Mouse (Mus musculus) left cerebral cortex, adult 8-10 months (tissue): Measurements from ENCODE around the gene Rab11fip5. TPM values are rescaled to one million over a fixed set of nuclear protein-coding genes. Genes with fewer than 3 reads are reported as not detected.

Experiments used
- DNase-seq, 2 experiments: peaks; one replicate each; pipeline ENCODE4 v3.0.0; 2022; ENCODE audit warnings: low spot score in 2 of 2
- total RNA-seq, 4 experiments: library from RNA; stranded (reverse); gene quantifications; 2 replicates each; pipeline ENCODE4 v1.2.4; 2022

Gene Rab11fip5
- total RNA-seq, 4 experiments from 2014 or later = 76.8 to 87.2 (median 83.1) TPM

- no peak for DNase-seq
Measured at GRCm38 (mm10) chr6:85373066-85373860, 1.2 kb downstream of the Rab11fip5 start.

GRCm38 (mm10) chr6:85372496-85372895, 1.9 kb downstream of the Rab11fip5 start:
- DNase-seq = no peak

DNA sequence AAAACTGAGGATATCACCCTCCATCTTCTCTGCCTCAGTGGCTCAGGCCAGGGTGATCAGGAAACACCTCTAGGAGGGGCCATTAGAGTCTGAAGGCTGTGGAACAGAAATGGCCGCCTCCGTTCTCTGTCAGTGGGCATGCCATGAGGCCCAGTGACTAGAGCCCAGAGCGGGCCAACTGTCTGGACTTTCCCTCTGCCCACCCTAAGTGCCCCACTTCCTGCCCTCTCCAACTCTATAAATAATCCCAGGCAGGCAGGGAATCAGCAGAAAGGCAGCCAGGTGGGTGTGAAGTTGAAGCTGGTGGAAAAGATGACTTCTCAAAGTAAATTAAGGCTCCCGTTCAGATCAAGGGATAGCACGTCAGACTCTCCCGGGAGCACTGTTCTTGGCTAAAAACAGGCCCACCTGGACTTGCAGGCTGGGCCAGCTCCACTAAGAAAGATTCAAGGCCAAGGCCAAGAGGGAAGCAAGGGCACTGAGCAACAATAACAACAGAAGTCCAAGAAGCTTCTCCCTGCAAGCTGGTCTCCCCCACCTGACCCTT, 2.5 kb downstream of the Rab11fip5 start:
- no peak for DNase-seq

GRCm38 (mm10) chr6:85370666-85371430, 3.6 kb downstream of the Rab11fip5 start:
- no peak for DNase-seq

DNA sequence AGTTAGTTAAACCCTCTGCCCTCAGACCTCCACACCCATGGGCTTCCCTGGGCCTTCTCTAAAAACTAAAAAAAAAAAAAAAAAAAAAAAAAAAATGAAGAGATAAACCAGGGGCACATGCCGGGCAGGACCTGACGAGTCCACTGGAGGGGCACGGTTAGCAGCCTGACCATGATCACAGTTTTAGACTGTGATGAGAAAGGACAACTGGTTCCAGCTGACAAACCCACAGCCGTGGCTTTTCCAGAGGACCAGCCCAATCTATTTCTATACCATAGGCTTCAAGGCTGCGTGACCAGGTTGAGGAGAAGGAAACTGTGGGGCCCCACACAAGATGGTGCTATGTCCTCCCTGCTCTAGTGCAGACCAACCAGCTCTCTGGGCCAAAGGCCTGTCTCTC, 4.4 kb downstream of the Rab11fip5 start:
- DNase-seq = no peak

DNA sequence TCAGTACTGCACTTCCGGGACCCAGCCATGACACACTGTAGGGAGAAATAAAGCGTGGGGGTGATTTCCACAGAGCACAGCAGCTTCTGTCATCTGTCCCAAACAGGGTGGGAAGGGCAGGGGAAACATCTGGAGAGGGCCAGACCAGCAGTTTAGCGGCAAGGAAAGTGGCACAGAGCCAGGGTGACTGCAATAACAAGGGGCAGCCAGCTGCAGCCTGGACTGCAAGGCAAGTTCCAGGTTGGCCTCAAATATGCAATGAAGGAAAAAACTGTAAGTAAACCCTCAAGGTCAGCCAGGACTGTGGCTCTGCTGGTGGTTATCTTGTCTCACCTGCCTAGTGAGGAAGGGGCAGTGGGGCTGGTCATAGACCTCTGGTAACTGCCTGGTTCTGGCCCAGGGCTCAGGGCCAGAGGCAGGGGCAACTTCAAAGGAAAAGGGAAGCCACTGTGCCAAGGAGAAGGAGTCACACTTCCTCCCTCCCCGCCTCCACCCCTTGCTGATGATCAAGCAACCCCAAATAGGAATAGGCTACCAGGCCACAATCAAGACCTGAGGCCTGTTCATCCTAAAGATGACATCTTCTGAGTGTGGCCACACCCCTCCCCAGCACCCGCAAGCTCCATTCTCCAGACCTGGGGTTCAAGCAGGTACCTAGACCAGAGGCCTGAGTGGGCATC, 5.1 kb downstream of the Rab11fip5 start:
- no peak for DNase-seq

GRCm38 (mm10) chr6:85368722-85369121, 5.7 kb downstream of the Rab11fip5 start:
- DNase-seq = no peak

GRCm38 (mm10) chr6:85368166-85368565, 6.3 kb downstream of the Rab11fip5 start:
- DNase-seq = no peak

DNA sequence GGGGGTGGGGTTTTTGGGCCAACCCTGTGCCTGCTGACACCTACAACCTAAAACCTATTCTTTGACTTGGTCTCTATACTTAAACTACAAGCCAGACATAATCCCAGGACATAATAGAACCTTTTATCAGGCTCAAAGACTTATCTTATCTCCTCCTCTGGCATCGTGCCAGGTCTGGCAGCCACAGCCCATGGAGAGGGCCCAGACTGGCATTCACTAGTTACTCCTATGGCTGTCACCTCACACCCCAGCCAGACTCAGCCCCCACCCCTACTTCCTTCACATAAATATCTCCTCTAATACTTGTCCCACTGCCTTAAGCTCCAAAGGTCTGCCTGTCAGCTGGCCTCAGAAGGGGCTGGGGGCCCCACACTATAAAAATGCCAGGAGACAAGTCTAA, 8.0 kb downstream of the Rab11fip5 start:
- DNase-seq = no peak

DNA sequence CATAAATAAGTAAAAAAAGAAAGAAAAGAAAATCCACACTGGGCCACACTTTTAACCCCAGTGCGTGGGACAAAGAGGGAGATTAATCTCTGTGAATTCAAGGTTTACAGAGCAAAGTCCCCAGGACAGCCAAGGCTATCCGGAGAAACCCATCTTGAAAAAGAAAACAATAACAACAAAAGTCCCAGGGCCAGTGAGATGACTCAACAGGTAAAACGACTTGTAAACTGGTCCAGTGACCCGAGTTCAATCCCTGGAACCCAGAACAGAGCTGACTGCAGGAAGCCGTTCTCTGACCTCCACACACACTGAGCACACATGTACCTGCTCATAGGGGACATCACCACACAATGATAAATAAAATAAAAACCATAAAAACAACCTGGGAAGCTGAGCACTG, 10.0 kb downstream of the Rab11fip5 start:
- DNase-seq = no peak

GRCm38 (mm10) chr6:85363906-85364260, 10.6 kb downstream of the Rab11fip5 start:
- no peak for DNase-seq

GRCm38 (mm10) chr6:85363231-85363905, 11.1 kb downstream of the Rab11fip5 start:
- no peak for DNase-seq

GRCm38 (mm10) chr6:85362610-85363009, 11.8 kb downstream of the Rab11fip5 start:
- DNase-seq = no peak

GRCm38 (mm10) chr6:85360311-85360710, 14.1 kb downstream of the Rab11fip5 start:
- no peak for DNase-seq

- no peak for DNase-seq
Measured at GRCm38 (mm10) chr6:85358877-85359276, 15.6 kb downstream of the Rab11fip5 start.

DNA sequence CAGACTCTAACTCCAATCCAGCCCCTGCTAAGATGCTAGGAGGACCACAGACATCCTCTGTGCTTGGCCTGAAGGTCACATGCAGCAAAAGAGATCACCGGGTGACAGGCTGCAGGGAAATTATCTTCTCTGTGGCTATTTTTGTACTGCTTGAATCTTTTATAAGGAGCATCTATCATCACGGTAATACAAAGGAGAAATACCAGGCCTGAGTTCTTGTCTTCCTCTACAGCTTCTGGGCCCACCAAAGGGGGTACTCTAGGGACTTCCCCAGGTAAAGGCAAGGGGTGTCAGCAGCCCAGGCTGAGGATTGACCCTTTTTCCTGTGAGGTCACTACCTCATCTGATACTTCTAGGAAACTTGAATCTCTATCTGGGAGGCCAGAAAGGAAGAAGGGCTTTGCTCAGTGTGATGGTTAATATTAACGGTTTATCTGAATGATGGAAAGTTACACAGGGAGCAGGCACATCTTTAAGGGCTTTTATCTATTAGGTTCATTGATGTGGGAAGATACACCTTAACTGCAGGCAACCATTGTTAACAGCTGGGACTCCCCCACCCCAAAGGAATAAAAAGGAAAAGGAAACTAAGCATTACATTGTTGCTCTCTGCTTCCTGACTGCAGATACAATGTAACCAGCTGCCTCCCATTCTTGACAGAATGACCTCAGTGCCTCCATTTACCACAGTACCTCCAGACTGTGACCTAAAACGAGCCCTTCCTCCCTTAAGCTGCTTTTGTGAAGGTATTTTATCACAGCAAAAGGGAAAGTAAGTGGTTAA, 17.6 kb downstream of the Rab11fip5 start:
- no peak for DNase-seq

DNA sequence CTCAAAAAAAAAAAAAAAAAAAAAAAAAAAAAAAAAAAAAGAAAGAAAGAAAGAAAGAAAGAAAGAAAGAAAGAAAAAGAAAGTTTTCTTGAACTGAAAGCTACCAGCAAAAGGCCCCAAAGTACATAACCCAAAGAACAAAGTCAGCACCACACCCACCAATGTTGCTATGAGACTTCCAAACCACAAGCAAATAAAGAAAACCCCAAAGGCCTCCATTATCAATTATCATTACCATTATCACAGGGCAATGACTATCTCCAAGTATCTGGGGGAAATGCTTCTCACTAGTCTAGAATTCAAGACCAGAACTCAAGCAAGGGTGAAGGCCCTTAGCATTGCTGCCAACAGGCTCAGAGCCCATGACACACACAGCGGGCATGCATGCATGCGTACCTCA, 18.7 kb downstream of the Rab11fip5 start:
- DNase-seq = no peak

DNA sequence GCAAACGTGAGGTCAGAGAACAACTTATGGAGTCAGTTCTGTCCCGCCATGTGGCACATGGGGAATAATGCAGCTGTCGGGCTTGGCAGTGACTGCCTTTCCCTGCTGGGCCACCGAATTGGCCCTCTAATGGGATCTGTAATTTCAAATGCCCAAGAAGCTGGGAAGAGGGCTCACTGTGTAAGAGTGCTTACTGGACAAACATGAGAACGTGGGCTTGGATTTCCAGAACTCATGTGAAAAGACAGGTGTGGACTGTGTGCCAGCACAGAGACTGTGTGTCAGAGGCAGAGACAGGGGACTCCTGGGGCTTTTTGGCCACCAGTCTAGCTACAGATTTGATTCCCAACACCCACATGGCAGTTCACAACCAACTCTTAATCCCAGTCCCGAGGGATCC, 19.7 kb downstream of the Rab11fip5 start:
- DNase-seq = no peak

DNA sequence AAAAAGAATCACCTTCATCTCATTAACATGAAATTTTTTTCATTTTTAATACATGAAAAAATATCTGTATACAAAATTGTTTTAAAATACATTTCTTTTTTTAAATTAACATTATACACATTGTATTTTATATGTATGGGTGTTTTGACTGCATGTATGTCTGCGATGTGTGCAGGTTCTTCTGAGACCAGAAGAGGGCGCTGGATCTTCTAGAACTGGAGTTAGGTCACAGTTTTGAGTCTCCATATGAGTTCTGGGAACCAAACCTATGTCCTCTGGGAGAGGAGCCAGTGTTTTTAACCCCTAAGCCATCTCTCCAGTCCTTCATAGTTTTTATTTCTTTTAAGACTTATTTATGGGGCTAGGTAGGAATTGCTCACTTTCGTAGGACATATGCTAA, 20.7 kb downstream of the Rab11fip5 start:
- DNase-seq = no peak

GRCm38 (mm10) chr6:85350157-85350556, 24.3 kb downstream of the Rab11fip5 start:
- DNase-seq = no peak

- peak in 1 of 2 experiments; percentile 81 for DNase-seq
Measured at GRCm38 (mm10) chr6:85349246-85349645, 25.2 kb downstream of the Rab11fip5 start.
